Mouse (Mus musculus): ENCODE data around the gene Ropn1l.
A peak's percentile ranks its signal among the peaks of the same experiment; 100 is the strongest.

Ropn1l gene

DNA sequence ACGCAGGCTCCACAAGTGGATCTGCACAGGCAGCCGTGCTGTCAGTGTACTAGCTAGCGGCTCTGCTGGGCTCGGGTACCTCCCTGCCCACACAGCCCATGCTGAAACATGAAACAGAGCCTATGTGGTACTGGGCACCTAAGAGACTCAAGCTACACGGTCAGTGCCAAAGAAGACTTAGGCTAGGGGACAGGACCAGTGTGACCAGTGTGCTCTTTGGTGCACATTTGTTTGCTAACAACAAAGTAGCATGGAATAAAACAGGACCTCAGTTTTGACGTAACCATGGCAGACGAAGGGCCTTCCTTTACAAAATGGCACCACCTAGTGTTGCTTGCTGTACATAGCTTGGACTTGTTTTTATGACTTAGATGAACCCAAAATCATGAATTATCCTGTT lies 6.4 kb downstream of the Ropn1l start:
- peak in 1 of 2 experiments; percentile 34 for DNase-seq (ENCODE audit: low spot score in 2 of 2)

DNA sequence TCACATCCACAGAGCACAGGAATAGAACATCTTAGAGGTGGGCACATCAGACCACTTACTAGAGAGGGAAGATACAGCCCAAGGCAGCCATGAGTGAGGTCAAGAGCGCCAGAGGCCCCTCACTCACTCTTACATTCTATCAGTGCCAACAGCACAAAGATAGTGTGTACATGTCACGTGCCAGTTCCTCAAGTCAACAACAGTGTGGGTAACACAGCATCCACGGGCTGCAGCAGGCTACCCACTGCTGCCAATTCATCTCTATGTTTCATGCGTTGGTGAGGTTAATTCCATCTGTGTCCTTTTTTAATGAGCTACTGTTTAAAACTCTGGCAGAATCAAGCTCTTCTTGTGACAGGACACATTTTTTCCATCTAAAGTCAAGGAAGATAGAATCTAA lies 10.8 kb downstream of the Ropn1l start:
- no peak for DNase-seq (ENCODE audit: low spot score in 2 of 2)

DNA sequence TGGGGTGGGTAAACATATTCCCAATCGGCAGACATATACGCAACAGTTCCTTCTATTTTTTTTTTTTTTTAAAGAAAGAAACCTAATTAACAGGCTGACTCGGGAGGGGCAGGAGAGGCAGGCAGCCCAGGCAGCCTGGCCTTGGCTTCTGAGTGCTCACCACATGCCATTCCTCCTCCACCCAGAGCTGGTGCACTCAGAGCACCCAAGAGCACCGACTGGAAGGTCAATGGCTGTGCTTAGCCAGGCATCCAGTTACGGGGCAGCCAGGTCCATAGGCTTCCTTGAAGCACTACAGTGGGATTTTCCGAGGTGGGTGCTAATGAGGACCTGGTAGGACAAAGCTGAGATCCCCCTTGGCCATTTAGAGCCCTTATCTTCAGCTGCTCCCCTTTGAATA lies 11.5 kb downstream of the Ropn1l start:
- DNase-seq (ENCODE audit: low spot score in 2 of 2) = no peak

DNA sequence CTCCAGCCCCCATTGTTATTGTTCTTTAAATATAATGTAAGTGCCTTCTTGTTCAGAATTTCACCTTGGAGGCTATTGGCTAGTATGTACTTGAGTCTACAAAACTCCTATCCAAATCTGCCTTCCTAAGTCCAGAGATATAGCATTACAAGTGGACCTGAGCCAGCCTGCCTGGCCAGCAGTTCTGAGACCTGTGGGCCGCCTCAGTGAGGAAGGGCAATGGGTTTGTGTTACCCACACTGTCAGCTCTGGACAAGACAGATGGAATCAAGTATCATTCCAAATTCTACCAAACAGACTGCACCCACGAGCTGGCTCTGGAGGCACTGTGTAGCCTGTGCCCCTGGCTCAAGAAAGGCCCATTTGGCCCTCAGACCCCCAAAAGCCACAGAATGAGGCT lies 16.7 kb downstream of the Ropn1l start:
- no peak for DNase-seq (ENCODE audit: low spot score in 2 of 2)

DNA sequence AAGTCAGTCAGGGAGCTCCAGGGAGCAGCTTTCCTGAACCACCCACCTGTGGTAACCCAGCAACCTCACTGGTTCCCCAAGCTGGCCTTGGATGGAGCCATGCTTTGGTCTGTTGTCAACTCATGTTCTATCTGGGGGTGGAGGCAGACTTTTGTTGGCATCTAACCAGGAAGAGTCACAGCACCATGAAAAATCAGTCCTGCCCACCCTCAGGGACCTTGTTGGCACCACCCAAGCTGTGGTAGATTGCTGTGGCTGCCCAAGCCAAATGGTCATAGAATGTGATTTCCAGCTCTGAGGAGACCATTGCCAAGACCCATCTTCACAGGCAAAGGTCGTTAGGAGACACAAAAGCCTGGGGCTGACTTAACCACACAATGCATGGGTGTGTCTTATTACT lies 17.5 kb downstream of the Ropn1l start:
- DNase-seq (ENCODE audit: low spot score in 2 of 2) = no peak

GRCm38 (mm10) chr15:31433768-31434167 lies 19.8 kb downstream of the Ropn1l start:
- no peak for DNase-seq (ENCODE audit: low spot score in 2 of 2)

- DNase-seq (ENCODE audit: low spot score in 2 of 2) = no peak
Observed at GRCm38 (mm10) chr15:31431847-31432246, 21.7 kb downstream of the Ropn1l start.

GRCm38 (mm10) chr15:31430014-31430413 lies 23.5 kb downstream of the Ropn1l start:
- no peak for DNase-seq (ENCODE audit: low spot score in 2 of 2)

- DNase-seq (ENCODE audit: low spot score in 2 of 2) = no peak
Observed at GRCm38 (mm10) chr15:31429429-31429828, 24.1 kb downstream of the Ropn1l start.

DNA sequence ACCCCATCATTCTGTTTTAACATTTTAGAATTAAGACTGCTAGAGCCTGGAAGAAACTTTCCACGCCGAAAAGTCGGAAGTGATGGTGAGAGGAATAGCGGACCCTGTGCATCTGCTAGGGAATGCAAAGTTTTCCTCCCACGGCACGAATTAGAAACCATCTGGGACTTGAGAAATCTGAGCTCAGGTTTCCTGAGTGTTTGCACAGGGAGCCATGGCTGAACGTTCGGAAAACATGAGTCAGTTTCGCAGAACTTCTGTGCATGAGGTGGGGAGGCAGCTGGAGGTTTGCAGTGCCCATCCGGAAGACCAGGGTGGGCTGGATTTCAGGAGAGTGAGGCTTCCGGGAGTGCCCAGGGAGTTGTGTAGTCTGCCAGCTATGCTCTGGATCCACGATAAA lies 25.0 kb downstream of the Ropn1l start:
- no peak for DNase-seq (ENCODE audit: low spot score in 2 of 2)

DNA sequence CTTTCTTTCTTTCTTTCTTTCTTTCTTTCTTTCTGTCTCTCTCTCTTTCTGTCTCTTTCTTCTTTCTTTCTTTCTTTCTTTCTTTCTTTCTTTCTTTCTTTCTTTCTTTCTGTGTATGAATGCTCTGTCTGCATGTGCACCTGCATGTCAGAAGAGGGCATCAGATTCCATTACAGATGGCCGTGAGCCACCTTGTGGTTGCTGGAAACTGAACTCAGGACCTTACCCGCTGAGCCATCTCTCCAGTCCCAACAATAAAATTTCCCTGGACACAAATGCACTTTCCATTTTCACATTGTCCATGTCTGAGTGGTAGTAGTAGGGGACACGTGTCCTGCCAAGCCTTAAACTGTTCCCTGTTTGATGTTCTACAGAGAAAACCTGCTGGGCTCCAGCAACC lies 26.1 kb downstream of the Ropn1l start:
- no peak for DNase-seq (ENCODE audit: low spot score in 2 of 2)

- no peak for DNase-seq (ENCODE audit: low spot score in 2 of 2)
Observed at GRCm38 (mm10) chr15:31426066-31426706, 27.4 kb downstream of the Ropn1l start.

- no peak for DNase-seq (ENCODE audit: low spot score in 2 of 2)
Observed at GRCm38 (mm10) chr15:31422649-31423369, 30.7 kb downstream of the Ropn1l start.

GRCm38 (mm10) chr15:31419037-31419436 lies 34.5 kb downstream of the Ropn1l start:
- DNase-seq (ENCODE audit: low spot score in 2 of 2) = peak in 1 of 2 experiments; percentile 36

GRCm38 (mm10) chr15:31418686-31419024 lies 34.9 kb downstream of the Ropn1l start:
- no peak for DNase-seq (ENCODE audit: low spot score in 2 of 2)

DNA sequence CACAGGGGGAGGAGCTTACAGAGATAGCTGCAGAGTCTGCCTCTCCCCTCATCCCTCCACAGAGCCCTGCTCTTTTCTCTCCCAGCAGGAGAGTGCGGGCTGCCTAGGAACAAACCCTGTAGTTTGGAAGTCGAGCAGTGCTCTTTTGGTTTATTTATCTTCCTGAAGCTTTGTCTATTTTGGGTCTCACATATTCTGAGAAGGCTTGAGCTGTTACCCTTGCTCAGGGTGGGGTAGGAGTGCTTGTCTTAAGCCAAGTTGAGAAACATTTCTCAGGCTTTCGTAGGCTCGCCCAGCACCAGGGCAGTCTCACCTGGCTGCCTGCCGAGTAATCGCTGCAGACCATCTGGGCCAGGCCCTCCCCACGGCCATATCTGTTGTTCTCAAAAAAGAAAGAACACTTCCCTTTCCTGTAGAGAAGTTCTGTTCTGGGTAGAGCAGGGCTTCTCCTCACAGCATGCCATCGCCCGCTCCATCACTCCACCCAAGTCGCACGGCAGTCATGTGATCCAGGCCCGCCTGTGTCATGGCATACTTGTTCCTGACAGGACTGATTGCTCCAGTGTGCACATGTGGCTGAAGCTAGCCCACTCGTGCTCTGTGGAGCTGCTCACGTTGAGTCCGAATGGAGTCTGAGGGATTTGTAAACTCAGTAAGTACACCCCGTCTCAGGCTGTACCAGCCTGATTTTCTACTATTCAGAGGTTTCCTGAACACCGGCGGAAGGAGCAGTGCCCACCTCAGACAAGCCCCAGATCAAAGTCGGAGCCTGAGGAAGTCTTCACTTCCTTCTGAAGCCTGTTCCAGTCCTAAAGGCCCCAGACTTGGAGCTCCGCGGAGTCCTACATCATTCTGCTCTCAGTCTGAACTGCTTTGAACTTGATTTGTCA lies 35.5 kb downstream of the Ropn1l start:
- peak in 1 of 2 experiments; percentile 44 for DNase-seq (ENCODE audit: low spot score in 2 of 2)

GRCm38 (mm10) chr15:31417409-31417795 lies 36.1 kb downstream of the Ropn1l start:
- peak in 1 of 2 experiments; percentile 12 for DNase-seq (ENCODE audit: low spot score in 2 of 2)

DNA sequence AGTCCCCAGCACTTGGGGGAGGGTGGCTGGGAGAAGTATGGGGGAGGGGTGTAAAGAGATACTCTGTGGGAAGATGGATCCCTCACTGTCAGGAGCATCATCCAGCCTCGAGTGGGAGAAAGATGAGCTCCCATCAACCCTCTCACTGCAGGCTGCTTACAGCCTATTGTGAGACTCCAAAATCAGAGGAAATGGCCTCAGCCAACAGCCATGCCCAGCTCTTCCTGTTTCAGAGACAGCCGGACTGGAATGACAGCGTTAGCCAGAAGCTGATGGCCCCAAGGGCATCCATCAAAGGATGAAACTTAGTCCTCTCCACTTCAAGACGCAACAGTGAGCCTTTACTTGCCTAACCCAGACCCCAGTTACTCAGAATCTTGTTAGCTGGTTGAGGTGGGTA lies 38.4 kb downstream of the Ropn1l start:
- DNase-seq (ENCODE audit: low spot score in 2 of 2) = no peak

DNA sequence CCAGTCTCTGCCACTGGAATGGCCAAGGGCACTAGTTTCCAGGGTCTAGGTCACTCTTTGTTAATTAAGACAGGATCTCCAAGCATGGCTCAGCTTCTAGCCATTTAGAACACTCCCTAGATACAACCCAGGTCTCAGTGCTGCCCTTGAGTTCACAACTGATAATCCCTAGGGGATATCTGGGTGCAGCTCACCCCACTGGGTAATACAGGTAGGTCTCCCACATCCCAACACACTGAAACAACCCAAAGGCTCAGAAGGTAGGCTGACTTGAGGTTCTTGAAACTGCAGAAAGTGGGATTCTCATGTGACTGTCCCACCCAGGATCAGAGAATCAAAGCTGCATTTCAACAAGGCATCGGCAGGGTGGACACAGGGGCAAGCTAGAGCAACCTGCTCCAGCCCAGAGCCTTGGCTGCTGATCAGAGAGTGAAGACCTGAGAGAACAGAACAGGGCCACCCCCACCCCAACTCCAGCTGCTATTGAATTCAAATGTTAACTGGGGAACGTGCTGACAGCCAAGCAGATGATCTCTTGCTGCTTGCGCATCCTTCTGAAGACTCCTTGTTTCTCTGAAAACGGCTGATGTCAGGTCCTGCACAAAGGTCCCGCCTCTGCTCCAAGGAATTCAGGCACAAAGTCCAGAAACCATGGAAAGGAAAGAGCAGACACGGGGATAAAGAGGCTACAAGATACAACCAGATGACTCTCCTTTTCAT lies 39.2 kb downstream of the Ropn1l start:
- DNase-seq (ENCODE audit: low spot score in 2 of 2) = no peak

DNA sequence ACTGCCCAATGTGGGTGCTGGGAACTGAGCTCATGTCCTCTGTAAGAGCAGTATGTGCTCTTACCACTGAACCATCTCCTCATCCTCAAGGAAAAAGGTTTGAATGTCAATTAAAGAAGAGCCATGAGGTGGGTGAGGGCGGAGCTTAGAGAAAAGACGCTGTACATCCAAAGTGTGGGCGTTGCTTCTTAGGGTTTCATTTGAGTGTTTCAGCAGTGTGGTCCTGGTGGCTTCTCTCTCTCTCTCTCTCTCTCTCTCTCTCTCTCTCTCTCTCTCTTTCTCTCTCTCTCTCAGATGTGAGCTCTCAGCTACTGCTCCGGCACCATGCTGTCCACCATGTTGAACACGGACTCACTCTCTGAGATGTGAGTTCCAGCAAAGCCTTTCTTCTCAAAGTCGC lies 39.9 kb downstream of the Ropn1l start:
- no peak for DNase-seq (ENCODE audit: low spot score in 2 of 2)

GRCm38 (mm10) chr15:31412933-31413332 lies 40.6 kb downstream of the Ropn1l start:
- DNase-seq (ENCODE audit: low spot score in 2 of 2) = no peak

GRCm38 (mm10) chr15:31412436-31412835 lies 41.1 kb downstream of the Ropn1l start:
- DNase-seq (ENCODE audit: low spot score in 2 of 2) = no peak
